ENCODE assay signal across 13 mouse cellular contexts in the genomic region with DNA sequence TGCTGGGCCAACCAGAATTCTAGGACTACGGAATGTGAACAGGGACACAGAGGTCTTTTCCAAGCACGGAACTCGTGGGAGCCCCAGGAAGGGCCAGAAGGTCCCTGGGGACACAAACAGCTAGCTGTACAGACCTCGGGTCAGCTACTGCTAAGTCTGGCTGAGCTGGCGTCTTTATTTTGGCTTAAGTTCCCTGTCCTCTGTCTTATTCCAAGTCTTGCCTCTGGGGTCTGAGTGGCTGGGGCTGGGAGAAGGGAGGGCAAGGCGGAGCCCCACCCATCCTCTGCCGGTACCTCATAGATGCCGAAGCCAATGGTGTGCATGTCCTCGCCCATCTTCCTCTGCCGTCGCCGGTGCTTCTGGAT. TPM values are rescaled to one million over a fixed set of nuclear protein-coding genes. Genes with fewer than 3 reads are reported as not detected.
DNase-seq lines count a peak whose midpoint lies in the region; ATAC-seq and TF ChIP-seq lines count a peak whose summit lies in the region.
"Had no signal": no experiment of that assay in that cellular context is flagged by ENCODE, and none has a peak within 500 bp of the region (broad histone marks: within the 10 kb centered on the region; RNA-seq: fewer than 3 reads in every experiment).

No protein-coding gene starts in this region.

- no peak for TF ChIP-seq CTCF in hindbrain, postnatal 0 days (IDR thresholded peaks at IDR 0.05; ENCODE audit: low read depth)
- TF ChIP-seq CTCF in thymus, adult 2 months (IDR thresholded peaks at IDR 0.05; ENCODE audit: borderline replicate concordance, control insufficient read depth, extremely low read depth, insufficient read depth, low read length, poor library complexity): no peak

- no peak overlapping the region for H3K4me2 ChIP-seq in hindbrain, postnatal 0 days (ENCODE audit: low read depth, low read length)
- H3K4me2 ChIP-seq in hindbrain, embryonic 13.5 days: no peak overlapping the region
- H3K4me2 ChIP-seq: embryonic facial prominence, embryonic 12.5 days; hindbrain, embryonic 14.5 days; midbrain, embryonic 12.5 days; neural tube, embryonic 13.5 days had no signal

- 0 out of 2 replicates have a peak, but pooled peaks have one; percentile 27 for ATAC-seq in hindbrain, postnatal 0 days
- no peak for ATAC-seq in hindbrain, embryonic 13.5 days (ENCODE audit: low FRiP score)
- no peak for ATAC-seq in monocyte, adult 5-6 weeks (replicated peaks; ENCODE audit: insufficient number of reproducible peaks, low FRiP score, low TSS enrichment, poor library complexity, severe bottlenecking)
- ATAC-seq: forebrain, embryonic 16.5 days had no signal

- H3K27ac ChIP-seq in hindbrain, postnatal 0 days: no peak overlapping the region
- H3K27ac ChIP-seq in hindbrain, embryonic 13.5 days: no peak overlapping the region
- no peak overlapping the region for H3K27ac ChIP-seq in thymus, adult 2 months (ENCODE audit: control insufficient read depth, insufficient read depth, low read length)
- H3K27ac ChIP-seq: embryonic facial prominence, embryonic 12.5 days; hindbrain, embryonic 14.5 days; midbrain, embryonic 12.5 days; neural tube, embryonic 13.5 days had no signal

- no peaks in the 10 kb centered on the region for H3K4me1 ChIP-seq in hindbrain, postnatal 0 days (ENCODE audit: insufficient read depth, low read length)
- H3K4me1 ChIP-seq in hindbrain, embryonic 13.5 days (replicated peaks): no peaks in the 10 kb centered on the region
- no peaks in the 10 kb centered on the region for H3K4me1 ChIP-seq in thymus, adult 2 months (replicated peaks; ENCODE audit: control insufficient read depth, insufficient read depth, low read length)
- H3K4me1 ChIP-seq: embryonic facial prominence, embryonic 12.5 days; midbrain, embryonic 12.5 days; neural tube, embryonic 13.5 days had no signal

- no peak overlapping the region for H3K4me3 ChIP-seq in hindbrain, postnatal 0 days (ENCODE audit: low read length)
- no peak overlapping the region for H3K4me3 ChIP-seq in hindbrain, embryonic 13.5 days
- H3K4me3 ChIP-seq in thymus, adult 2 months (ENCODE audit: control insufficient read depth, insufficient read depth, low read length): no peak overlapping the region
- H3K4me3 ChIP-seq: embryonic facial prominence, embryonic 12.5 days; midbrain, embryonic 12.5 days; neural tube, embryonic 13.5 days had no signal

- no peaks in the 10 kb centered on the region for H3K9me3 ChIP-seq in hindbrain, postnatal 0 days (ENCODE audit: low read length)
- H3K9me3 ChIP-seq in hindbrain, embryonic 13.5 days: no peaks in the 10 kb centered on the region
- H3K9me3 ChIP-seq: embryonic facial prominence, embryonic 12.5 days; midbrain, embryonic 12.5 days; neural tube, embryonic 13.5 days had no signal

- H3K36me3 ChIP-seq in hindbrain, postnatal 0 days (ENCODE audit: insufficient read depth, low read length): peaks cover 59% of the 10 kb centered on the region
- peaks cover 94% of the 10 kb centered on the region for H3K36me3 ChIP-seq in hindbrain, embryonic 13.5 days
- no peaks in the 10 kb centered on the region for H3K36me3 ChIP-seq in thymus, adult 2 months (ENCODE audit: control insufficient read depth, insufficient read depth, low read length)

- H3K9ac ChIP-seq in hindbrain, postnatal 0 days (replicated peaks; ENCODE audit: low read length): no peak overlapping the region
- no peak overlapping the region for H3K9ac ChIP-seq in hindbrain, embryonic 13.5 days
- H3K9ac ChIP-seq: embryonic facial prominence, embryonic 12.5 days; hindbrain, embryonic 14.5 days; midbrain, embryonic 12.5 days; neural tube, embryonic 13.5 days had no signal

- WGBS in hindbrain, postnatal 0 days: 87% methylated on average over 12 of the region's 12 CpGs
- 91% methylated on average over 12 of the region's 12 CpGs for WGBS in hindbrain, embryonic 13.5 days
- 96% methylated on average over 12 of the region's 12 CpGs for WGBS in thymus, adult 2 months

- TF ChIP-seq POLR2A in thymus, adult 2 months (IDR thresholded peaks at IDR 0.05; ENCODE audit: control insufficient read depth, extremely low read depth, insufficient read depth, low read length, poor library complexity): no peak

- H3K27me3 ChIP-seq in hindbrain, postnatal 0 days (ENCODE audit: insufficient read depth, low read length): no peaks in the 10 kb centered on the region
- no peaks in the 10 kb centered on the region for H3K27me3 ChIP-seq in hindbrain, embryonic 13.5 days
- H3K27me3 ChIP-seq in thymus, adult 2 months (ENCODE audit: control insufficient read depth, insufficient read depth, low read length): no peaks in the 10 kb centered on the region
- H3K27me3 ChIP-seq: embryonic facial prominence, embryonic 12.5 days; midbrain, embryonic 12.5 days; neural tube, embryonic 13.5 days had no signal

- no peak for DNase-seq in hindbrain, postnatal 0 days (ENCODE audit: low spot score)
- peak; percentile 15 for DNase-seq in ZHBTc4 (ENCODE audit: low read depth, low spot score)
- DNase-seq in adipocyte (ENCODE audit: low spot score): peak; percentile 44
- DNase-seq in kidney, adult 9 months: peak; percentile 73
- DNase-seq in thymus, adult 2 months: no peak
- DNase-seq: lung, adult 18-20 months had no signal

RNA-seq across cellular contexts. Expression of gene Capn2, which starts 33.5 kb away (rescaled TPM):
- 79.7 and 87.2 TPM in 2 replicates for total RNA-seq in hindbrain, postnatal 0 days (2014; rRNA removed)
- polyA plus RNA-seq in hindbrain, postnatal 0 days (2015; fragmentation: Nextera tagmentation; extraction: Ambion mirVana): 82.2 and 83.7 TPM in 2 replicates
- 85.0 and 85.8 TPM in 2 replicates for polyA plus RNA-seq in hindbrain, embryonic 13.5 days (2015; fragmentation: Nextera tagmentation; extraction: Ambion mirVana)
- total RNA-seq in monocyte, adult 5-6 weeks (2017): 167 to 244 TPM (median 240 TPM) in 3 replicates
- polyA plus RNA-seq in thymus, adult 2 months (2012; rRNA removed): 19.4 and 23.3 TPM in 2 replicates

Comparison
In these comparisons a context has a peak if more than half of its experiments do, and no peak if none do; other contexts are left out.
1. DNase-seq: peak in ZHBTc4 (single experiment), adipocyte (single experiment) and kidney, adult 9 months (single experiment); none in hindbrain, postnatal 0 days (single experiment) and thymus, adult 2 months (single experiment).